In the genomic region with DNA sequence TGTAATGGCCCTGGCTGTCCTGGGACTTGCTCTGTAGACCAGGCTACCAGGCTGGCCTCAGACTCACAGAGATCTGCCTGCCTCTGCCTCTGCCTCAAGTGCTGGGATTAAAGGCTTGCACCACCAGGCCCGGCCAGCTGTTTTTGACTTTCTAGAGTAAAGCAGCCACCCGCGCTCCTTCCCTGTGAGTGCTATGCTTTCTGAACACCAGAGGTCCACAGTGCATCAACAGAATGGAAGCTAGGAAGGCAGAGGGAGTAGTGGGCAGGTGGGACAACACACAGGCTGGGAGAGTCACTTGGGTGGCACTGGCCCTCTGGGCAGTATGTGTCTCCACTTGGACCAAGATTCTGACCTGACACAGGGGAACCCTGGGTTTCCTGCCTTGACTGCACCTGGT, we compare ENCODE assay signal across 15 mouse cellular contexts. TPM values are rescaled to one million over a fixed set of nuclear protein-coding genes. Genes with fewer than 3 reads are reported as not detected.
DNase-seq lines count a peak whose midpoint lies in the region; ATAC-seq and TF ChIP-seq lines count a peak whose summit lies in the region.
"Had no signal": no experiment of that assay in that cellular context is flagged by ENCODE, and none has a peak within 500 bp of the region (broad histone marks: within the 10 kb centered on the region; RNA-seq: fewer than 3 reads in every experiment).

No protein-coding gene starts in this region.

- H3K27ac ChIP-seq in heart, embryonic 10.5 days, result no peak overlapping the region
- no peak overlapping the region for H3K27ac ChIP-seq in heart, adult 2 months
- H3K27ac ChIP-seq in forebrain, postnatal 0 days (ENCODE audit: low read depth, low read length), result peak overlapping the region; percentile 83
- peak overlapping the region; percentile 24; the same call in 1 of the 2 replicates for H3K27ac ChIP-seq in limb, embryonic 12.5 days
- peak overlapping the region; percentile 60; the same call in 1 of the 2 replicates for H3K27ac ChIP-seq in neural tube, embryonic 15.5 days (replicated peaks)
- H3K27ac ChIP-seq: gastrocnemius, adult 2 months; liver, embryonic 15.5 days; macrophage had no signal

- TF ChIP-seq EP300 in heart, adult 2 months (IDR thresholded peaks at IDR 0.05; ENCODE audit: insufficient read depth, low read depth, low read length), result no peak

- H3K27me3 ChIP-seq in heart, embryonic 10.5 days (ENCODE audit: insufficient read depth, poor library complexity, severe bottlenecking), result peaks cover 36% of the 10 kb centered on the region
- no peaks in the 10 kb centered on the region for H3K27me3 ChIP-seq in heart, adult 2 months (ENCODE audit: control insufficient read depth, insufficient read depth, low read length)
- no peaks in the 10 kb centered on the region; the same call in 1 of the 2 replicates for H3K27me3 ChIP-seq in forebrain, postnatal 0 days (ENCODE audit: insufficient read depth, low read length)
- H3K27me3 ChIP-seq in limb, embryonic 12.5 days, result peaks cover 26% of the 10 kb centered on the region
- peaks cover 22% of the 10 kb centered on the region for H3K27me3 ChIP-seq in neural tube, embryonic 15.5 days (replicated peaks)

- WGBS in heart, embryonic 10.5 days, result 71% methylated on average over 3 of the region's 3 CpGs
- 94% methylated on average over 3 of the region's 3 CpGs for WGBS in heart, adult 2 months
- WGBS in forebrain, postnatal 0 days, result 74% methylated on average over 3 of the region's 3 CpGs
- WGBS in limb, embryonic 12.5 days, result 84% methylated on average over 3 of the region's 3 CpGs
- WGBS in neural tube, embryonic 15.5 days, result 84% methylated on average over 3 of the region's 3 CpGs

- H3K4me1 ChIP-seq in heart, embryonic 10.5 days, result peaks cover 29% of the 10 kb centered on the region
- peaks cover 2% of the 10 kb centered on the region for H3K4me1 ChIP-seq in heart, adult 2 months (ENCODE audit: control insufficient read depth, insufficient read depth, low read length)
- H3K4me1 ChIP-seq in forebrain, postnatal 0 days (ENCODE audit: insufficient read depth), result peaks cover 10% of the 10 kb centered on the region; the same call in 1 of the 2 replicates
- peaks cover 17% of the 10 kb centered on the region for H3K4me1 ChIP-seq in limb, embryonic 12.5 days (replicated peaks)
- peaks cover 39% of the 10 kb centered on the region for H3K4me1 ChIP-seq in neural tube, embryonic 15.5 days

- intact Hi-C loops in heart, adult 2 months (cut with DNase I), result loop anchor here (10.0 kb wide), 1 partner anchor 211 kb away; the partner anchor contains the start of gene Pwp2

- H3K4me2 ChIP-seq in forebrain, postnatal 0 days (ENCODE audit: low read depth), result peak overlapping the region; percentile 38; the same call in 1 of the 2 replicates
- H3K4me2 ChIP-seq in limb, embryonic 12.5 days, result peak overlapping the region; percentile 42; the same call in 1 of the 2 replicates
- H3K4me2 ChIP-seq in neural tube, embryonic 15.5 days, result peak overlapping the region; percentile 51; the same call in 1 of the 2 replicates
- H3K4me2 ChIP-seq: heart, embryonic 12.5 days; liver, embryonic 15.5 days had no signal

- peaks cover 13% of the 10 kb centered on the region for H3K36me3 ChIP-seq in heart, embryonic 10.5 days
- H3K36me3 ChIP-seq in heart, adult 2 months (ENCODE audit: control insufficient read depth, insufficient read depth, low read length), result no peaks in the 10 kb centered on the region
- H3K36me3 ChIP-seq in forebrain, postnatal 0 days (ENCODE audit: insufficient read depth), result peaks cover 10% of the 10 kb centered on the region
- peaks cover 21% of the 10 kb centered on the region for H3K36me3 ChIP-seq in limb, embryonic 12.5 days
- H3K36me3 ChIP-seq in neural tube, embryonic 15.5 days, result peaks cover 8% of the 10 kb centered on the region

- no peak overlapping the region for H3K9ac ChIP-seq in heart, adult 2 months (ENCODE audit: low read depth, low read length)
- no peak overlapping the region for H3K9ac ChIP-seq in forebrain, postnatal 0 days
- no peak overlapping the region for H3K9ac ChIP-seq in limb, embryonic 12.5 days (replicated peaks)
- H3K9ac ChIP-seq in neural tube, embryonic 15.5 days (replicated peaks), result no peak overlapping the region
- H3K9ac ChIP-seq: heart, embryonic 12.5 days; liver, embryonic 15.5 days had no signal

- H3K4me3 ChIP-seq in heart, embryonic 10.5 days, result no peak overlapping the region
- H3K4me3 ChIP-seq in heart, adult 2 months, result no peak overlapping the region
- H3K4me3 ChIP-seq in forebrain, postnatal 0 days (ENCODE audit: low read depth, low read length), result no peak overlapping the region
- no peak overlapping the region for H3K4me3 ChIP-seq in limb, embryonic 12.5 days (replicated peaks)
- no peak overlapping the region for H3K4me3 ChIP-seq in neural tube, embryonic 15.5 days (replicated peaks)
- H3K4me3 ChIP-seq: gastrocnemius, adult 2 months; heart, embryonic 12.5 days; liver, embryonic 15.5 days; myocyte had no signal

- no peaks in the 10 kb centered on the region for H3K79me2 ChIP-seq in heart, adult 2 months (replicated peaks; ENCODE audit: control insufficient read depth, insufficient read depth, low read length)

- H3K9me3 ChIP-seq in heart, embryonic 10.5 days, result no peaks in the 10 kb centered on the region
- no peaks in the 10 kb centered on the region for H3K9me3 ChIP-seq in forebrain, postnatal 0 days (ENCODE audit: low read length)
- H3K9me3 ChIP-seq in limb, embryonic 12.5 days, result no peaks in the 10 kb centered on the region
- H3K9me3 ChIP-seq in neural tube, embryonic 15.5 days (replicated peaks), result no peaks in the 10 kb centered on the region
- H3K9me3 ChIP-seq: heart, embryonic 12.5 days; liver, embryonic 15.5 days had no signal

- TF ChIP-seq POLR2A in heart, adult 2 months (IDR thresholded peaks at IDR 0.05; ENCODE audit: insufficient read depth, low read depth, low read length), result no peak

- ATAC-seq in forebrain, postnatal 0 days, result 0 out of 2 replicates have a peak, but pooled peaks have one; percentile 19
- no peak for ATAC-seq in limb, embryonic 12.5 days (ENCODE audit: insufficient number of reproducible peaks, insufficient read depth, low FRiP score, low TSS enrichment, low read depth)
- peak; percentile 24; the same call in 1 of the 2 replicates for ATAC-seq in neural tube, embryonic 15.5 days (ENCODE audit: low FRiP score)

- no peak for TF ChIP-seq CTCF in heart, adult 2 months (IDR thresholded peaks at IDR 0.05)
- TF ChIP-seq CTCF in forebrain, postnatal 0 days (IDR thresholded peaks at IDR 0.05; ENCODE audit: low read depth), result peak; percentile 36; the same call in 1 of the 2 replicates

- peak; percentile 71 for DNase-seq in heart, embryonic 10.5 days (ENCODE audit: low spot score)
- no peak for DNase-seq in heart, adult 2 months
- peak; percentile 22 for DNase-seq in forebrain, postnatal 0 days
- DNase-seq in kidney, adult 9 months, result no peak
- DNase-seq in right cerebral cortex, postnatal 4 days, result no peak
- DNase-seq in kidney, adult 8-10 months, result no peak
- DNase-seq: cerebellum, adult 11-12 months; gastrocnemius, adult 2 months; kidney, postnatal 25 days had no signal

RNA-seq across cellular contexts. Expression of gene Rrp1, which starts 17.5 kb away (rescaled TPM):
- polyA plus RNA-seq in heart, embryonic 10.5 days (2016; fragmentation: Nextera tagmentation; extraction: Ambion mirVana), result 271 and 283 TPM in 2 replicates
- total RNA-seq in heart, adult 2 months (2021), result 10 to 100 TPM; 88.8 to 94.4 TPM
- 51.3 and 91.5 TPM in 2 replicates for polyA plus RNA-seq in heart, adult 2 months (2012; rRNA removed)
- 256 TPM in 2 replicates for total RNA-seq in forebrain, postnatal 0 days (2014; rRNA removed)
- 401 and 455 TPM in 2 replicates for polyA plus RNA-seq in forebrain, postnatal 0 days (2015; fragmentation: Nextera tagmentation; extraction: Ambion mirVana)
- polyA plus RNA-seq in limb, embryonic 12.5 days (2016; fragmentation: Nextera tagmentation; extraction: Ambion mirVana), result 330 and 340 TPM in 2 replicates
- 413 and 414 TPM in 2 replicates for polyA plus RNA-seq in neural tube, embryonic 15.5 days (2015; fragmentation: Nextera tagmentation; extraction: Ambion mirVana)

RNA-seq across cellular contexts. Expression of gene Cstb, which starts 30.1 kb away (rescaled TPM):
- polyA plus RNA-seq in heart, embryonic 10.5 days (2016; fragmentation: Nextera tagmentation; extraction: Ambion mirVana), result 117 and 136 TPM in 2 replicates
- 10 to 100 TPM; 23.0 to 25.1 TPM for total RNA-seq in heart, adult 2 months (2021)
- 21.4 and 25.2 TPM in 2 replicates for polyA plus RNA-seq in heart, adult 2 months (2012; rRNA removed)
- 55.2 and 59.0 TPM in 2 replicates for total RNA-seq in forebrain, postnatal 0 days (2014; rRNA removed)
- 147 and 190 TPM in 2 replicates for polyA plus RNA-seq in forebrain, postnatal 0 days (2015; fragmentation: Nextera tagmentation; extraction: Ambion mirVana)
- 192 and 204 TPM in 2 replicates for polyA plus RNA-seq in limb, embryonic 12.5 days (2016; fragmentation: Nextera tagmentation; extraction: Ambion mirVana)
- 97.0 and 207 TPM in 2 replicates for polyA plus RNA-seq in neural tube, embryonic 15.5 days (2015; fragmentation: Nextera tagmentation; extraction: Ambion mirVana)

RNA-seq across cellular contexts. Expression of gene Agpat3, which starts 43.1 kb away (rescaled TPM):
- 43.7 and 44.2 TPM in 2 replicates for polyA plus RNA-seq in heart, embryonic 10.5 days (2016; fragmentation: Nextera tagmentation; extraction: Ambion mirVana)
- 100 to 1,000 TPM; 209 to 232 TPM for total RNA-seq in heart, adult 2 months (2021)
- polyA plus RNA-seq in heart, adult 2 months (2012; rRNA removed), result 286 and 366 TPM in 2 replicates
- 72.9 and 94.9 TPM in 2 replicates for total RNA-seq in forebrain, postnatal 0 days (2014; rRNA removed)
- polyA plus RNA-seq in forebrain, postnatal 0 days (2015; fragmentation: Nextera tagmentation; extraction: Ambion mirVana), result 72.4 and 101 TPM in 2 replicates
- 48.7 and 52.7 TPM in 2 replicates for polyA plus RNA-seq in limb, embryonic 12.5 days (2016; fragmentation: Nextera tagmentation; extraction: Ambion mirVana)
- polyA plus RNA-seq in neural tube, embryonic 15.5 days (2015; fragmentation: Nextera tagmentation; extraction: Ambion mirVana), result 77.4 and 77.6 TPM in 2 replicates

Comparison
In these comparisons a context has a peak if more than half of its experiments do, and no peak if none do; other contexts are left out.
1. DNase-seq: peak in heart, embryonic 10.5 days (single experiment) and forebrain, postnatal 0 days (single experiment); none in heart, adult 2 months (0 of 2), kidney, adult 9 months (single experiment), right cerebral cortex, postnatal 4 days (single experiment) and kidney, adult 8-10 months (0 of 2).
2. H3K27ac ChIP-seq: peak in forebrain, postnatal 0 days (single experiment), limb, embryonic 12.5 days (single experiment) and neural tube, embryonic 15.5 days (single experiment); none in heart, embryonic 10.5 days (single experiment) and heart, adult 2 months (single experiment).
3. Peak in every context shown above with its lines, with median percentiles within 50 percentile points of each other: H3K4me2 ChIP-seq.